Mouse (Mus musculus) C2C12 (cell line): Measurements from ENCODE around the gene Agbl3.

Experiments used
- CEBPB ChIP-seq: IDR thresholded peaks from one replicate; pipeline ENCODE4 v1.6.1; 2011; ENCODE audit warnings: low read depth, mild to moderate bottlenecking, control low read depth, moderate library complexity
- CTCF ChIP-seq: IDR thresholded peaks from one replicate; pipeline ENCODE4 v1.5.1; 2011; ENCODE audit not compliant: control insufficient read depth, insufficient read depth, insufficient read length
- FOSL1 ChIP-seq: IDR thresholded peaks from one replicate; pipeline ENCODE4 v1.8.0; 2011; ENCODE audit warnings: mild to moderate bottlenecking, low read length; ENCODE audit not compliant: poor library complexity, insufficient read depth, severe bottlenecking
- MAX ChIP-seq: IDR thresholded peaks from one replicate; pipeline ENCODE4 v1.6.1; 2011; ENCODE audit warnings: mild to moderate bottlenecking, control low read depth
- MYOD1 ChIP-seq: IDR thresholded peaks from one replicate; pipeline ENCODE4 v1.6.1; 2011; ENCODE audit warnings: low read depth; ENCODE audit not compliant: control insufficient read depth, insufficient read length
- MYOG ChIP-seq: IDR thresholded peaks from one replicate; pipeline ENCODE4 v1.6.1; 2011; ENCODE audit not compliant: control insufficient read depth, insufficient read length; ENCODE audit errors: extremely low read depth
- USF1 ChIP-seq: IDR thresholded peaks from one replicate; pipeline ENCODE4 v1.6.1; 2011; ENCODE audit warnings: low read depth, mild to moderate bottlenecking, control low read depth, moderate library complexity

DNA sequence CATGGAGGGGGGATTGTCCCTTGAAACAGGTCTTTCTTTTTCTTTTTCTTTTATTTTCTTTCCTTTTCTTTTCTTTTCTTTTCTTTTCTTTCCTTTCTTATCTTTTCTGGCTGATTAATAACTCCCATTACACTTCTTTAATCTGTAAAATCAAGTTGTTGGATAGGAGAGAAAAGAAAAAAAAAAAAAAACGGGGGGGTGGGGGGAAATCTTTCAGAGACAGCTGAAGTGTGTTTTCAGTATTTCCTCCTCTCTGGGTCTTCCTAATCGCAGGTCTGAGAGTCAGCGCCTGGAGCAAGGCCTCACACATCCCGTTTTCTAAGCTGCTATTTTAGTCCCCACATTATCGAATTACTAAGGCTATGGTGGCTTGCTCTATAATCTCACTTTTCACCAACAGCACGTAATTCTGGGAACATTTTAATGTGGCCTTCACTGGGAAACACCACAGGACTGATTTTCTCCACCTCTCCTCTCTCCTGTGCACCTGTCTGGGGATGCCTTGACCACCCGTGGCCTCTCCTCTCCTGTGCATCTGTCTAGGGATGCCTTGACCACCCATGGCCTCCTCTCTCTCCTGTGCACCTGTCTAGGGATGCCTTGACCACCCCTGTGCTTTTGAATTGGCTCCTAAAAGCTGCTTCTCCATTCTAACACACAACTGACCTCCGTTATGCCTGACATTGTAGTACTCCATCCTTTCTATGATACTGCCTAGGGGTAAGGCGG, 83.7 kb downstream of the Agbl3 start:
- TF ChIP-seq CTCF (no peak), MYOD1 (no peak), CEBPB (no peak), USF1 (no peak), MYOG (no peak), MAX (no peak), FOSL1 (no peak)
